Mouse (Mus musculus): ENCODE measurements around the gene Prpf4.

DNA sequence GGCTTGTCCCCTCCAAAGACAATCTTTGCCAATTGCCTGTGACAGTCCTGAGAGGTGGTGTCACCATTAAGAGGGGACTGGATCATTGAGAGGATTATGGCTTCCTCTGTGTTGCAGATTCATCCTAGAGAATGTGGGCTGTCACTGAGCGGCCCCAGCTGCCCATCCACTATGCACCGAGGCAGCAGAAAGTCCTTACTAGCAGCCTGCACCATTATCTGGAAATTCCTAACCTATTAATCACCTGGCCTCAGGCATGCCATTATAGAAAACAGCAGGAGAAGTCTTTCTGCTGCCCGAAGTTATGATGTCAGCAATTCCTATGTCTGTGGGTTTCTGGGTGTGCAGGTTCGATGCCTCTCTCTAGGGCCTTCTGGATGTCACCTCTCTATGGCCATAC is 32.4 kb downstream of the Prpf4 start:
- TF ChIP-seq CTCF (IDR thresholded peaks at IDR 0.05; ENCODE audit: borderline replicate concordance, control insufficient read depth, extremely low read depth, insufficient read depth, low read length, poor library complexity) (no peak), POLR2A (IDR thresholded peaks at IDR 0.05; ENCODE audit: control insufficient read depth, extremely low read depth, insufficient read depth, low read length, poor library complexity) (no peak)

Data from thymus, adult 2 months (tissue).